ENCODE assay signal across 14 mouse cellular contexts in genomic region chr13:44290199-44290598, GRCm38 (mm10).
DNase-seq lines count a peak whose midpoint lies in the region; ATAC-seq and TF ChIP-seq lines count a peak whose summit lies in the region.
"Had no signal": no experiment of that assay in that cellular context is flagged by ENCODE, and none has a peak within 500 bp of the region (broad histone marks: within the 10 kb centered on the region; RNA-seq: fewer than 3 reads in every experiment).

No protein-coding gene starts in this region.

- no peaks in the 10 kb centered on the region for H3K36me3 ChIP-seq in intestine, postnatal 0 days (ENCODE audit: control insufficient read depth, insufficient read depth)
- no peaks in the 10 kb centered on the region for H3K36me3 ChIP-seq in intestine, embryonic 16.5 days (ENCODE audit: control insufficient read depth, insufficient read depth, low read length)
- no peaks in the 10 kb centered on the region for H3K36me3 ChIP-seq in thymus, adult 2 months (ENCODE audit: control insufficient read depth, insufficient read depth, low read length)
- H3K36me3 ChIP-seq: heart, embryonic 13.5 days; hindbrain, embryonic 15.5 days; liver, embryonic 15.5 days had no signal

- no peak for TF ChIP-seq POLR2A in thymus, adult 2 months (IDR thresholded peaks at IDR 0.05; ENCODE audit: control insufficient read depth, extremely low read depth, insufficient read depth, low read length, poor library complexity)

- WGBS in intestine, postnatal 0 days: 98% methylated on average over 2 of the region's 2 CpGs
- 94% methylated on average over 2 of the region's 2 CpGs for WGBS in intestine, embryonic 16.5 days
- WGBS in thymus, adult 2 months: 99% methylated on average over 2 of the region's 2 CpGs

- H3K9ac ChIP-seq in intestine, postnatal 0 days (ENCODE audit: low read depth, low read length): no peak overlapping the region
- no peak overlapping the region for H3K9ac ChIP-seq in intestine, embryonic 16.5 days (ENCODE audit: low read depth, low read length)
- H3K9ac ChIP-seq: heart, embryonic 13.5 days; hindbrain, embryonic 15.5 days; liver, embryonic 15.5 days had no signal

- H3K27me3 ChIP-seq in intestine, postnatal 0 days (replicated peaks; ENCODE audit: control insufficient read depth, insufficient read depth, low read length): no peaks in the 10 kb centered on the region
- no peaks in the 10 kb centered on the region for H3K27me3 ChIP-seq in intestine, embryonic 16.5 days (replicated peaks; ENCODE audit: control insufficient read depth, insufficient read depth, low read length)
- no peaks in the 10 kb centered on the region for H3K27me3 ChIP-seq in thymus, adult 2 months (ENCODE audit: control insufficient read depth, insufficient read depth, low read length)
- H3K27me3 ChIP-seq: heart, embryonic 13.5 days; hindbrain, embryonic 15.5 days; liver, embryonic 15.5 days had no signal

- H3K4me2 ChIP-seq in intestine, postnatal 0 days (replicated peaks; ENCODE audit: low read depth): no peak overlapping the region
- H3K4me2 ChIP-seq in intestine, embryonic 16.5 days (ENCODE audit: low read depth, low read length): no peak overlapping the region
- H3K4me2 ChIP-seq: heart, embryonic 13.5 days; hindbrain, embryonic 15.5 days; liver, embryonic 15.5 days had no signal

- no peak overlapping the region for H3K4me3 ChIP-seq in intestine, postnatal 0 days (ENCODE audit: low read depth, low read length)
- no peak overlapping the region for H3K4me3 ChIP-seq in intestine, embryonic 16.5 days (ENCODE audit: low read length)
- no peak overlapping the region for H3K4me3 ChIP-seq in thymus, adult 2 months (ENCODE audit: control insufficient read depth, insufficient read depth, low read length)
- H3K4me3 ChIP-seq: heart, embryonic 13.5 days; hindbrain, embryonic 15.5 days; liver, embryonic 15.5 days; myocyte had no signal

- ATAC-seq in intestine, postnatal 0 days: no peak
- no peak for ATAC-seq in intestine, embryonic 16.5 days

- TF ChIP-seq CTCF in intestine, postnatal 0 days (IDR thresholded peaks at IDR 0.05; ENCODE audit: low read depth): peak; percentile 56
- peak; percentile 19; the same call in 1 of the 2 replicates for TF ChIP-seq CTCF in thymus, adult 2 months (IDR thresholded peaks at IDR 0.05; ENCODE audit: borderline replicate concordance, control insufficient read depth, extremely low read depth, insufficient read depth, low read length, poor library complexity)

- peak; percentile 13 for DNase-seq in thymus, adult 2 months
- no peak for DNase-seq in thymus, postnatal 0 days (ENCODE audit: low spot score)
- DNase-seq in R1 (ENCODE audit: low read depth, low spot score): peak; percentile 43
- DNase-seq in testis, postnatal 14 days (ENCODE audit: low spot score): peak; percentile 34
- DNase-seq in heart, adult 8-10 months (ENCODE audit: low spot score): no peak
- no peak for DNase-seq in layer of hippocampus, adult 18-20 months (ENCODE audit: low spot score in 2 of 2)
- DNase-seq: adrenal gland, postnatal 14 days; kidney, postnatal 10 days had no signal

- H3K9me3 ChIP-seq in intestine, postnatal 0 days (ENCODE audit: control insufficient read depth): peaks cover 6% of the 10 kb centered on the region; the same call in 1 of the 2 replicates
- H3K9me3 ChIP-seq in intestine, embryonic 16.5 days (ENCODE audit: control insufficient read depth, low read length): no peaks in the 10 kb centered on the region; the same call in 1 of the 2 replicates
- H3K9me3 ChIP-seq: hindbrain, embryonic 15.5 days; liver, embryonic 15.5 days had no signal

- H3K27ac ChIP-seq in intestine, postnatal 0 days (ENCODE audit: low read depth, low read length): no peak overlapping the region
- no peak overlapping the region for H3K27ac ChIP-seq in intestine, embryonic 16.5 days (ENCODE audit: low read length)
- H3K27ac ChIP-seq in thymus, adult 2 months (ENCODE audit: control insufficient read depth, insufficient read depth, low read length): no peak overlapping the region
- H3K27ac ChIP-seq: heart, embryonic 13.5 days; hindbrain, embryonic 15.5 days; liver, embryonic 15.5 days had no signal

- no peaks in the 10 kb centered on the region for H3K4me1 ChIP-seq in intestine, postnatal 0 days (replicated peaks; ENCODE audit: control insufficient read depth, insufficient read depth, low read length)
- no peaks in the 10 kb centered on the region for H3K4me1 ChIP-seq in intestine, embryonic 16.5 days (ENCODE audit: control insufficient read depth, insufficient read depth, low read length)
- peaks cover 3% of the 10 kb centered on the region; the same call in 1 of the 2 replicates for H3K4me1 ChIP-seq in thymus, adult 2 months (replicated peaks; ENCODE audit: control insufficient read depth, insufficient read depth, low read length)
- H3K4me1 ChIP-seq: hindbrain, embryonic 15.5 days; liver, embryonic 15.5 days had no signal

Comparison
In these comparisons a context has a peak if more than half of its experiments do, and no peak if none do; other contexts are left out.
1. DNase-seq: peak in thymus, adult 2 months (single experiment), R1 (single experiment) and testis, postnatal 14 days (single experiment); none in thymus, postnatal 0 days (single experiment), heart, adult 8-10 months (single experiment) and layer of hippocampus, adult 18-20 months (0 of 2).